Mouse (Mus musculus) myocyte (in vitro differentiated cells): ENCODE results near the gene Stard13.
A peak's percentile ranks its signal among the peaks of the same experiment; 100 is the strongest.

Experiments used
- CEBPB ChIP-seq: IDR thresholded peaks from 2 replicates; pipeline ENCODE4 v1.6.1; 2011; ENCODE audit warnings: mild to moderate bottlenecking, moderate library complexity; ENCODE audit not compliant: poor library complexity, insufficient read depth, severe bottlenecking
- E2F4 ChIP-seq: IDR thresholded peaks from one replicate; pipeline ENCODE4 v1.6.1; 2011; ENCODE audit warnings: mild to moderate bottlenecking, control low read depth, moderate library complexity; ENCODE audit not compliant: insufficient read depth
- MAX ChIP-seq: IDR thresholded peaks from one replicate; pipeline ENCODE4 v1.6.1; 2011; ENCODE audit warnings: low read depth, mild to moderate bottlenecking, control low read depth
- MYOD1 ChIP-seq, 3 experiments: IDR thresholded peaks; one replicate each; pipeline ENCODE4 v1.6.1; 2011; ENCODE audit warnings: control low read depth in 2 of 3, low read depth in 2 of 3, mild to moderate bottlenecking in 2 of 3, moderate library complexity in 1 of 3; ENCODE audit not compliant: insufficient read length in 2 of 3, control insufficient read depth in 1 of 3
- MYOG ChIP-seq, 3 experiments: IDR thresholded peaks; one replicate each; pipeline ENCODE4 v1.6.1; 2011; ENCODE audit warnings: control low read depth in 2 of 3, low read depth in 2 of 3, mild to moderate bottlenecking in 2 of 3; ENCODE audit not compliant: insufficient read length in 2 of 3, control insufficient read depth in 1 of 3, insufficient read depth in 1 of 3
- POLR2A ChIP-seq: IDR thresholded peaks from one replicate; pipeline ENCODE4 v1.6.1; 2011; ENCODE audit warnings: low read depth, mild to moderate bottlenecking, control low read depth, moderate library complexity; ENCODE audit not compliant: insufficient read length
- POLR2AphosphoS2 ChIP-seq: IDR thresholded peaks from one replicate; pipeline ENCODE4 v1.6.1; 2011; ENCODE audit warnings: low read depth, control low read depth; ENCODE audit not compliant: insufficient read length
- REST ChIP-seq: IDR thresholded peaks from one replicate; pipeline ENCODE4 v1.6.1; 2011; ENCODE audit warnings: mild to moderate bottlenecking, control low read depth, moderate library complexity; ENCODE audit not compliant: insufficient read depth, insufficient read length
- SRF ChIP-seq: IDR thresholded peaks from one replicate; pipeline ENCODE4 v1.6.1; 2011; ENCODE audit warnings: low read depth; ENCODE audit not compliant: control insufficient read depth, insufficient read length
- TCF12 ChIP-seq: IDR thresholded peaks from one replicate; pipeline ENCODE4 v1.6.1; 2011; ENCODE audit warnings: mild to moderate bottlenecking, control low read depth; ENCODE audit not compliant: poor library complexity, insufficient read depth, severe bottlenecking
- TCF3 ChIP-seq: IDR thresholded peaks from one replicate; pipeline ENCODE4 v1.6.1; 2011; ENCODE audit warnings: low read depth, control low read depth; ENCODE audit not compliant: insufficient read length
- USF1 ChIP-seq: IDR thresholded peaks from one replicate; pipeline ENCODE4 v1.6.1; 2011; ENCODE audit warnings: low read depth, mild to moderate bottlenecking, control low read depth, moderate library complexity

DNA sequence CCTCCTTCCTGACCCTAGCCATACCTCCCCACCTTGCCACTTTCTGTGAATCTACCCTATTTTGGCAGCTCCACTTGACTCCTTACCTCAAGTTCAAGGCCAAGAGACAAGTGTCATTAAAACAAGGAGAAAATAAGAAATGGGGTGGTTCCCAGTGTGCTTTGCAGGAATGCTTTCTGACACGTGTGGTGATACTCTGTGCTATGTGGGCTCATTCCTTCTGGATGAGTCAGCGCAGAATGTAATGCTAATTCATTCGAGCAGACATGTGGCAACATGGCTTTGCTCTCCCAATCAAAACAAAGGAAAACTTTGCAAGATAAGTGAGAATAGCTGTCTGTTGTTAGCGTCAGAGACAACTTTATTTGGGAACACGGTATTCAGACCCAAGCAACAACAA, 30.7 kb downstream of the Stard13 start:
- TF ChIP-seq TCF3 (no peak), POLR2A (no peak), MYOD1 (IDR thresholded peaks at IDR 0.05; ENCODE audit: control insufficient read depth in 1 of 3, insufficient read length in 2 of 3, low read depth in 2 of 3) (no peak), MAX (peak; percentile 41), MYOG (IDR thresholded peaks at IDR 0.05; ENCODE audit: control insufficient read depth in 1 of 3, insufficient read depth in 1 of 3, insufficient read length in 2 of 3, low read depth in 2 of 3) (no peak), CEBPB (peak; percentile 59; the same call in 1 of the 2 replicates), USF1 (peak; percentile 50), E2F4 (no peak), REST (no peak), POLR2AphosphoS2 (no peak), SRF (no peak), TCF12 (no peak)
